Mouse (Mus musculus) left cerebral cortex, postnatal 25 days (tissue): Measurements from ENCODE around the gene Rnf8. TPM values are rescaled to one million over a fixed set of nuclear protein-coding genes. Genes with fewer than 3 reads are reported as not detected.
A peak's percentile ranks its signal among the peaks of the same experiment; 100 is the strongest.
"Not testable (repeated sequence)": the region's sequence is repeated elsewhere in the genome, so short reads cannot be mapped to it uniquely, and the experiment has no call there.

Experiments used
- DNase-seq, 2 experiments: peaks; one replicate each; pipeline ENCODE4 v3.0.0; 2022; ENCODE audit warnings: low spot score in 2 of 2, mixed read lengths in 1 of 2
- intact Hi-C: fragments of 180-260 bp; cut with DNase I; formaldehyde crosslinking; loops from one replicate; pipeline ENCODE4 v1.15.1; 2025
- total RNA-seq, 2 experiments: library from RNA; stranded (reverse); gene quantifications; 2 replicates each; pipeline ENCODE4 v1.2.3; 2021

Rnf8 gene
- 10 to 100 TPM; 59.1 to 70.2 TPM for total RNA-seq

DNA sequence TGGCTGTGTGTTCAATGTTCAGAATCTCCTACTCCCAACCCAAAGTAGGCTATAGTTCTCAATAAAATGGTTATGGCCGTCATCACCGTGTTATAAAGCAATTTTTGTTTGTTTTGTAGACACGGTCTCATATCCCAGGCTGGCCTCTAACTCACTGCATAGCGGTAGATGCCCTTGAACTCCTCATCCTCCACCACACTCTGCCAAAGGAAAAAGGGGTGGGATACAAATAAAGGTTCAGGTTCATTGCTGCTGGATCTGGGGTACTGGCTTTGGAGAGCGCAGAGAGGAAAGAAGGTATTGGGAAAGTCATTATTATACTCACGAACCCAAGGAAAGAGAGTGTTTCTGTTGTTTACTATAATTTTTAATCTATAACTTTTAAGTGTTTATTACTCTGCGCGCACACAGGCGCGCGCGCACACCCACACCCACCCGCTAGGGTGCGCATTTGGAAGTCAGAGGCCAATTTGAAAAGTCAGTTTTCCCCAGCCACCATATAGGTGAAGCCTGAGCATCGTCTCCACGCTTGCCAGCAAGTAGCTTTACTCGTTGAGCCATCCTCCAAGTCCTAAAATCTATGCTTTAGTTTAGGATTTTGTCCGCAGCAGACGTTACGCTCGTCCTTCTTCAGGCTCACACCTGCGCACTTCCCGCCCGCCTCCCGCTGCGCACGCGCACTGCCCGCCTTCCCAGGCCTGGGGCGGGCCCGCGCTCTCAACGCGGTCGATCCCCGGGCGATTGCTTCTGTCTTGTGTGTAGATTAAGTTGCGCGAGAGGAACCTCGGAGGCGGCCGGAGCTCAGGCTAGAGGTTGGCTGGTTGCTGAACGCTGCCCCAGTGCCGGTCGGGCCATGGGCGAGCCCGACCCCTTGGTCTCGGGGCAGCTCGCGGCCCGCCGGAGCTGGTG is at the start of gene Rnf8, which contains the start of gene Gm28043:
Rnf8 (plus strand) TSS at position 676 of the 909 bp plus-strand sequence.
Gm28043 (plus strand) TSS at position 762 of the 909 bp plus-strand sequence.
- intact Hi-C loops, result no loop called here

DNA sequence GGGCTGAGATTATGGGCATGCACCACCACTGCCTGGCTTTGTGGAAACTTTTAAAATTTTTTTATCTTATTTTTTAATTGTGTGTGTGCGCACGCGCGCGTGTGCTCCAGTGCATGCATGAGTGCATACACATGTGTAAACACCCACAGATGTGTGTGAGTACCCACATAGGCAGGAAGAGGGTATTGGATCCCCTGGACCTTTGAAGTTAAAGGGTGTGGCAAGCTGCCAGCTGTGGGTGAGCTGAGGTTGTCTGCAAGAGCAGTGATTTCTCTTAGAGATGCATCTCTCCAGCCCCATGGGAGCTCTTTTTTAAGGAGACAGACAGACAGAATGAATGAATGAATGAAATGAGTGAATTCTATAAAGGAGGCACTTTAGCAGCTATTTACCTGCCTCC is 49.1 kb upstream of the Rnf8 start:
- intact Hi-C loops, result no loop called here
- no peak for DNase-seq

More for the DNA sequence above, at the start of gene Rnf8, which contains the start of gene Gm28043:
- DNase-seq, result peak; percentile 95 to 96

DNA sequence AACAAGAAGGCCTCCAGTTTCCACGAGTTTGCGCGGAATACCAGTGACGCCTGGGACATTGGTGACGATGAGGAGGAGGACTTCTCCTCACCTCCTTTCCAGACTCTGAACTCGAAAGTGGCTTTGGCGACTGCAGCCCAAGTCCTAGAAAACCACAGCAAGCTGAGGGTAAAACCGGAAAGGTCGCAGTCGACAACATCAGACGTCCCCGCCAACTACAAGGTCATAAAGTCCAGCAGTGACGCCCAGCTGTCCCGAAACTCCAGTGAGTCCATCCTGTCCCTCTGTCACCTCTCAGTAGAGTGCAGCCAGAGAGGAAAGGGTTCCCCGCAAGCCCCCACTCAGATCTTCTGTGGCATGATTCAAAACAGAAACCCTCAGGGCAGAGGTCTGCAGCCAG is 46.2 kb upstream of the Rnf8 start:
- intact Hi-C loops, result no loop called here
- DNase-seq, result no peak

DNA sequence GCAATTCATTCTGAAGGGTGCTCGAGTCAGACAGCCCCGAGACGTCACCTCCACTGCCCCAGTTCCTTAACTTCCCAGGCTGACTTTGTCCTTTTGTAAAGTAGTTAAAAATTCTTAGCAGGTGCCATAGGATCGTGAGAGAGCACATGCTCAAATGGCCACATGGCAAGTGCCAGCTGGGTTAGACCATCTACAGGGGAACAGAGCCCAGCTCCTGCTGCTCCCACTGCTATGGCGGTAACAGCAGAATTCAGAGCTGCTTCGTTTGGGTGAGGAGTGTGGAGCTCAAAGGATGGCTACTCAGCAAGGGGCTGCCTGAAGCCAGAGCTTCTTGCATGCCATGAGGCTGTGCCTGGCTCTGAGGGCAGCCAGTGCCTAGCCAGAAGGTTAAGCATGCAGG is 44.8 kb upstream of the Rnf8 start:
- intact Hi-C loops, result no loop called here
- no peak for DNase-seq

DNA sequence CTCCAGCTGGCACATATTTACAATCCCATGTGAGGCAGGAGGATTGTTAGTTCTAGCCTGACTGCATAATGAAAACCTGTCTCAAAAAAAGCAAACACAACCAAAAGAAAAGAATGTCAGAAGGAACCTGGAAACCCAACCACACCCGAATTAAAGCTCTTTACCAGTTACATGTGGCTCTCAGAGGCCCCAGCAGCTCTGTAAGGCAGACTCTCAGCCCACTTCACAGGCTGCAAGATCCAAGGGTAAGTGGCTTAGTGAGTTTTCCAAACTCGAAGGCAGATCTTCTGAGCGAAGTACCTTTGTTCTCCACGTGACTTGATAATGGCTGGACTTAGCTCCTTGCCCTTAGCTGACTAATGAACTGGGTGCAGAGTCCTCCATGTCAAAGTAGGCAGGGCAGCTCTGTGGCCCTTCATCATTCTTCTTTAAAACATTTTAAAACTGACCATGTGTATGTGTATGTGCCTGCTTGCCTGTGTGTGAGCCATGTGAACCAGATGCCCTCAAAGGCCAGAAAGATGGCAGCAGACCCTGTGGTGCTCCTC is 34.9 kb upstream of the Rnf8 start:
- DNase-seq, result no peak
- intact Hi-C loops, result no loop called here

DNA sequence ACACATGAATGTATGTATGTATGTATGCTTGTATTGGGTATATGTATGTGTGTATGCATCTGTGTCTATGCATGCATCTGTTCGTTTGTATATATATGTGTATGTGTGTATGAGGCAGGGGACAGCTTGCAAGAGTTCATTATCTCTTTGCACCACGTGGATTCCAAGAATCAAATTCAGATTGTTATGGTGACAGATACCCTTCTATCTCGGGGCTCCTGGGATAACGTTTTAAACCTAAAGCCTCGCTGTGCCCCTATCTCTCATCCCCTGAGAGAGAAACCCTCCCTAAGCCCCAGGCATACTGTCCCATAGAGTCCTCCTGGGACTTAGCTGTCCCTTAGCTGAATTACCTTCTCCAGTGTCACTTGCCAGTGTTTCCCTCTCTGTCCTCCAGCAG is 31.0 kb upstream of the Rnf8 start:
- no peak for DNase-seq
- intact Hi-C loops, result no loop called here

DNA sequence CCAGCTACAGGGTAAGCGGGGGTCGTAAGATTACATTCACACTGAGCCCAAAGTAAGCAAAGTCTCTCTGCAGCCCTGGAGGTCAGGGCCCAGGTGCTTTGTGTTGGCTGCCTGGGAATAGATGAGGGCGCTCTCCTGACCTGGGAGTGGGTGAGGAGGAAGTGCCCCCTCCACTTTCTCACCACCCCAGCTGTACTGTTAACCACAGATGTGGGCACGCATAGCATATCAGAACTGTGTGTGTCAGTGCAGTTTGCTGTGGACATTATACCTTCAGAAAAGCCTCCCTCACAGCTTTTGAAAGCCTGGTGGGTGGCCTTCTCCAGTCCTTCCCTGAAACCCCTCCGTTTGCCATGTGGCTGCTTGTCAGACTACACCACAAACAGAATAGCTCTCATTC is 30.3 kb upstream of the Rnf8 start:
- DNase-seq, result no peak
- intact Hi-C loops, result no loop called here

DNA sequence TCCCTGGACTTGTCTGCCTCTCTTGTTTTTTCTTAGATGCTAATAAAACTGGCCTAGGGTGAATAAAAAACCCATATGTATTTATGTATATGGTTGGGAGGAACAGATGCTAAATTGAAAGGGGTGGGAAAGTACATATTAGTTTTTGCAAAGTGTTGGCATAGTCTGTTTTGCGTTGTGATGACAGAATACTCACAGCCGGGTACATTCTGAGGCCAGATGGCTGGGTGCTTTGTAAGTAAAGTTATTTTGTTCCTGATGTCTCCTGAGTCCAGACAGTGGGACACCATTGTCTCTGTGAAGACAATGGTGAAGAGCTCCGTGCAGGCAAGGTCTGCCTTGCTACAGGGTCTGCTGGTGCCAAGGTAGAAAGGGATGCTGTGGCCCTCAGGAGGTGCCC is 29.9 kb upstream of the Rnf8 start:
- no peak for DNase-seq
- intact Hi-C loops, result no loop called here

DNA sequence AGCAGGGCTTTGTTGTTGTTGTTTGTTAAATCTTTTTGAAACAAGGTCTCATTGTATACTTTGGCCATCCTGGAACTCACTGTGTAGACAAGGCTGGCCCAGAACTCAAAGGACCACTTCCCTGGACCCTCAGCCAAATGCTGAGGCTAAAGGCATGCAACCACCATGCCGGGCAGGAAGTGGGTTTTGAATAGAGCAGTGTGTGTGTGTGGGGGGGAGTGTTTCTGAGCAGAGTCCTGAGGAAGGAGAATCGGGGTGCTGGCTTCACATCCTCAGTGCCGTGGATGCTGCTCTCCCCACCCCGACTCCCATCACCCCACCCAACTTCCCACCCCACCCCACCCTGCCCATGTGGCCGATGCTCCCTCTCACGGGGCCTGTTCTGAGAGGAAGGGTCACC is 29.1 kb upstream of the Rnf8 start:
- intact Hi-C loops, result no loop called here
- DNase-seq, result no peak

DNA sequence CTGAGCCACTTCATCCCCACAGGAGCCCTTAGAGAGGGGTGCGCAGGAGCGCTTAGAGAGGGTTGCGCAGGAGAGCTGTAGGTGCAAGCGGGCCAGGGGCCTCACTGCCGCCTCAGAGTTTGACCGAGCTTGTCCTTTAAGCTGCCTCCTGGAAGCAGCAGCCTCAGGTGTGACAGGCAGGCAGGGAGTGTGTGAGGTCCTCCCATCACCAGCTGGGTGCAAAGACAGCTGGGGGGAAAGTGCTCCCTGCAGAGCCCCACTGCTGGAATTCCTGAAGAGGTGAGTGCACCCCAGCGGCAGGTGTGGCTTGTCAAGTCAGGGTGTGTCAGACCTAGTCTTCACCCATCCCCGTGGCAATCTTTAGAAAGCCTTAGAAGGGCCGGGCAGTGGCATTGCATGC is 27.7 kb upstream of the Rnf8 start:
- DNase-seq, result no peak
- intact Hi-C loops, result no loop called here

DNA sequence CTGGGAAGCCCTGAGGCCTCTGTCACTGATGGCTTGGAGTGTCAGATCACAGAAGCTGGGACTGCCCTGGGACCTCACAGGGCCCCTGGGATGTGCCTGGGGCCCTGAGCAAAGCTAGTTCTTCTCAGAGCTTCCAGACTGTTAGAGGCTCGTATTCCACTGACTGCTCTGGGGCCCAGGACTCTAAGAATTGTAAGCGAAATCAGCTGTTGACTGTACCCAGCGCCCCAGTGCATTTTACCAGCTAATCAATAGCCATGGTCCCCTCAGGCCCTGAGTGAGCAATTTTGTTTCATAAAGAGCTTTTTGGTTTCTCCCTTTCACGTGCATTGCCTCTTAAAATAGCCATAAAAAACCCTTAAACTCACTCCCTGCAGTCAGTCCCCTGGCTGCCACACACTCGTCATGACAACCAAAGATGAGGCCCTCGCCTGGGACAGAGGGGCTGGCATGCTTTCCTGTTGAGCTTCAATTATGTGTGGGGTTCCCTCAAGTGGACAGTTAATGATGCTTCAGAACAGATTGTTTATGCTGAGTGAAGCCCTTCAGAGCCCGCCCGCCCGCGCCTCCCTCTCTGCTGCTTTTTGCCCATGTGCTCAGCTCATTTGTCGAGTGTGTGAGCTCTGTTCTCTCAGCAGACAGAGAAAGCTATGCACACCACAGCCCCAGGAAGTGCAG is 25.2 kb upstream of the Rnf8 start:
- DNase-seq, result peak in 1 of 2 experiments; percentile 22
- intact Hi-C loops, result no loop called here

DNA sequence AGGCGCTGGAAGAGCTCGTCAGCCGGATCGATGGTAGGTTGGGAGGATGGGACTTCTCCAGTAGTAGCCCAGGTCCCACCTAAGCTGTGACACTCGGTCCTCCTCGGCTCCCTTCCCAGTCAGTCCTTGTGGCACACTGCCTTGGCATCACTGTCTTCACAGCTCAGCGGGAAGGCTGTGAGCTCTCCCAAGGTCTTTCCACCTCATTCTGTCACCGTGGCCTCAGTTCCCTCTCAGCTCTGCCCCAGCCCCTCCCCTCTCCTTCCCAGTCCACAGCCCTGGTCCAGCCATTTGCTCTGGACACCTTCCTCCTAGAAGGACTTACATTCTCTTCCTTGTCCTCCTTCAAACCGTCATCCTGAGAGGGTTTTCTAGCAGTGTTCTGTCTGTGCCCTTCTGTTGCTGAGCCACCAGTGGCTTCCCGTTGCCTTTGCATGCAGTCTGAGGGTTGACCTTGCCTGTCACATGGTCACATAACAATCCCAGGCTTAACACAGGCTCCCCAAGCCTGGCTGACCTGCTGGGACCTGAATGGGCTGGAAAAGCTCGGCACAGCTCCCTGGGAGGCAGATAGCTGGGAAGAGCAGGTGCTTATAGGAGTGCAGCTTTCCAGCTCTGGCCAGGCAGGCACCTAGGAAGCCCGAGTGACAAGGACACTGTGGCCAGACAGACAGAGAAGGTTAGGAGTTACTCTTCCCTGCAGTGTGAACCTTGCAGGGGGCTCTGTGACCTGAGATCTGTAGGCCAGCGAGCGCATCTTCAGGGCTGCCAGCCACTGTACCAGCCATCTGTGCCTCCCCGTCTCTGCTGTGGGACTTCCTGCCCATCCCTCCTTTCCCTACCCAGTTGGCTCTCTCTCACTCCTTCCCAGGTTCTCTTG is 18.5 kb upstream of the Rnf8 start:
- intact Hi-C loops, result no loop called here
- DNase-seq, result no peak

DNA sequence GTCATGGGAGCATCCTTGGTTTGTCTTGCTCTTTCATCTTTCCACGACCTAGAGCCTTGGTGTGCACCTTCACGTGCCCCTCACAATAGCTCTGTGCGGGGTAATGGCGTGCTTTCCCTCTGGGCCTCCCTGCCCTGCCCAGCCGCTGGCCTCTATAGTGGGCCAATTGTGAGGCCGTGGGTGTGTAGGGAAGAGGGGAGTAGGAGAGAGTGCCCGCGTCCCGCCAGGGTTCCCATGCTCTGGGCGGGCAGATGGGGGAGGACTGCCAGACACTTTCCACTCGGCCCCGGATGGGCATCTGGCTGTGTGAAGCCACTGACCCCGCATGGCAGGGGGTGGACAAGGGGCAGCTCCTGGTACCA is 17.8 kb upstream of the Rnf8 start:
- intact Hi-C loops, result no loop called here

DNA sequence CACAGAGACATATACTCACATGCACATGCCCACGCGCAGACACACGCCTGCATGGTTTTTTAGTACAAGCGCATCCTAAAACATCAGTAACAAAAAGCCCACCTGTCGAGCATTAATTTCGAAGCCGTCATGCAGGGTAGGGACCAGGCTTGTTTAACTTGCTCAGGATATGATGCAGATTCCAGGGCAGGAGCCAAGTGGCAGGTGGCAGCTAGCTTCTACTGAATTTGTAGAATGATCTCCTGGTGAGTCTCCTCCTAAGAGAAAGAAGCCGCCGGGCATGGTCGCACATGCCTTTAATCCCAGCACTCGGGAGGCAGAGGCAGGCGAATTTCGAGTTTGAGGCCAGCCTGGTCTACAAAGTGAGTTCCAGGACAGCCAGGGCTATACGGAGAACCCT is 15.5 kb upstream of the Rnf8 start:
- no peak for DNase-seq
- intact Hi-C loops, result no loop called here

More for the DNA sequence above, 17.8 kb upstream of the Rnf8 start:
- no peak for DNase-seq

DNA sequence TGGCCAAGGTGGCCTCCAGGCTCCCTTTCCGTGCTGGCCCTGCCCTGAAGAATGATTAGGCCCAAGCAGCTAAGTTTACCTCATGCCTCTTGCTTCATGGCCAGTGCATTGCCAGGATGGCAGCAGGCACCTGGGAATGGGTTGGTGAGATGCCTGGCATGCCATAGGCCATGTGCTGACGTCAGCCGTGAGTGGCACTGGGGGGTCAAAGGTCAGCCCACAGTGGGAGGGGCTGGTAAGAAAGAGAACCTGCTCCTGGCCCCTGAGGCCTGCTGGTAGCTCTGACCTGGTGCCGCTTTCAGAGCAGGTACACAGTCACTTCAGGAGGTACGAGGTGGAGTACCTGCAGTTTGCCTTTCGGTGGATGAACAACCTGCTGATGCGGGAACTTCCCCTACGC is 15.1 kb upstream of the Rnf8 start:
- intact Hi-C loops, result no loop called here
- DNase-seq, result no peak

DNA sequence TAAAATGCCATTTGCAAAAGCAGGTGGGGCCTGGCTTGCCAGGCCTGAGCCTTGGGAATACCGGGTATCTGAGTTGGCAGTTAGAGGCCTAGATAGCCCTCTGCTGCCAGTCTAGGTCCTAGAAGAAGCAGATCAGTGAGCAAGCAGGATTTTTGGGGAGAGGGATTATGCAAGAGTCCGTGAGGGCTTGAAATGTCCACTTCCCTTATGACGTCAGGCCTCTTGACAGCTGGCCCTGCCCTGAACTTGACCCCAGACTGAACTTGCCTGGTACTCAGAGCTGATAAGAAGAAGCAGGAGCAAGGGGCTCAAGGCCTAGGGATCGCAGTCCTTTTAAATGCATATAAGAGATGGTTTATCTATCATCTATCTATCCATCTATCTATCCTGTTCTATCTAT is 13.2 kb upstream of the Rnf8 start:
- no peak for DNase-seq
- intact Hi-C loops, result loop anchor here (5.0 kb wide), 1 partner anchor 281 kb away; no protein-coding TSS in a partner anchor

DNA sequence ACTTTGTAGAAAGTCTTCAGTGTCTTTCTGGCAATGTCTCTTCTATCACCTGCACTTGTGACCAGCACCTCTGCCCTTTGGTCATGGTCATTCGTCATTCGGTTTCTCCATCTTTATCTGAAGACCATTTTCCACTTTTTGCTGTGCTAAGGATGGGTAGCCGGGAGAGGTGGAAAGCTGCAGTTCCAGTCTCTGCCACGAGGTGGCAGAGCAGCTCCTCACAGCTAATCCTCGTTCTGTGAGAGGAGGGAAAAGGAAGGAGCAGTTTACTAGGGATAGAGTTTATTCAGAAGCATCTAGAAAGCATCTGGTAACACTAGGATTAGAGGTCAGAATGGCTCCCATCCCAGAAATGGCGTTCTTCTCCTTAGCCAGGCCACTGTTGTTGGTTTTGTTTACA is 11.3 kb upstream of the Rnf8 start:
- intact Hi-C loops, result loop anchor here (5.0 kb wide), 1 partner anchor 279 kb away; no protein-coding TSS in a partner anchor
- DNase-seq, result peak; percentile 80 to 82

DNA sequence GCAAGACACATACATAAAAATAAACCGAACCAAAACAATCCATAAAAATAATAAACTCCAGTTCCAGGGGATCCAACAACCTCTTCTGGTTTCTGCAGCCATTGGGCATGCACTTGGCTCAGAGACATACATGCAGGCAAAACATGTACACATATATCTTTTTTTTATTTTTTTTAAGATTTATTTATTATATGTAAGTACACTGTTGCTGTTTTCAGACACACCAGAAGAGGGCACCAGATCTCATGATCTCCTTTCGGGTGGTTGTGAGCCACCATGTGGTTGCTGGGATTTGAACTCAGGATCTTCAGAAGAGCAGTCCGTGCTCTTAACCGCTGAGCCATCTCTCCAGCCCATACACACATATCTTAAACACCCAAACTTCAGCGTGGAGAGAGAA is 1.1 kb upstream of the Rnf8 start:
- DNase-seq, intact Hi-C loops: not testable (repeated sequence)

DNA sequence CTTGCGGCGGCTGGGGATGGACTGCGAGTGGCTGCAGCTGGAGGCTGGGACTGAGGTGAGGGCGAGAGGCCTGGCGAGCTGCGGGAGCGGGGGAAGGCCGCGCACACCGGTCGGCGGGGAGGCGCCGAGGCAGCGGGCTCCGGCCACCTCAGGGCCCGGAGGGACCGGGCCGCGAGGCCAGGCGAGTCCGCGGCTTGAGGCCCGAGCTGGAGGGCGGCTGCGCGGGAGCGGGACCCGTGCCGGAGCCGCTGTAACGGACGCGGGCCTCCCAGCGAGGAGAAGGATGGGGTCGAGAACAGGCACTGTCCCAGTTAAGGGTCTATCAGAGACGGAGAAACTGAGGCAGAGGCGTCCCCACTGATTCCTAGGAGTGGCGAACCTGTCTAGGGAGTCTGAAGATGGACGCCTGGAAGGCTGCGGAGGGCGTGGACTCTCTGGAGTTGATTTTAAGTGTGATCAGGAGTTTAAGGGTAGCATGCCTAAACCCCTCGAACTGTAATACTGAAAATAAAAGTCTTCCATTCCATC is 498 bp downstream of the Rnf8 start:
- no peak for DNase-seq
- intact Hi-C loops, result no loop called here
